Comparison of ENCODE assay signal across 8 mouse cellular contexts in the genomic region with DNA sequence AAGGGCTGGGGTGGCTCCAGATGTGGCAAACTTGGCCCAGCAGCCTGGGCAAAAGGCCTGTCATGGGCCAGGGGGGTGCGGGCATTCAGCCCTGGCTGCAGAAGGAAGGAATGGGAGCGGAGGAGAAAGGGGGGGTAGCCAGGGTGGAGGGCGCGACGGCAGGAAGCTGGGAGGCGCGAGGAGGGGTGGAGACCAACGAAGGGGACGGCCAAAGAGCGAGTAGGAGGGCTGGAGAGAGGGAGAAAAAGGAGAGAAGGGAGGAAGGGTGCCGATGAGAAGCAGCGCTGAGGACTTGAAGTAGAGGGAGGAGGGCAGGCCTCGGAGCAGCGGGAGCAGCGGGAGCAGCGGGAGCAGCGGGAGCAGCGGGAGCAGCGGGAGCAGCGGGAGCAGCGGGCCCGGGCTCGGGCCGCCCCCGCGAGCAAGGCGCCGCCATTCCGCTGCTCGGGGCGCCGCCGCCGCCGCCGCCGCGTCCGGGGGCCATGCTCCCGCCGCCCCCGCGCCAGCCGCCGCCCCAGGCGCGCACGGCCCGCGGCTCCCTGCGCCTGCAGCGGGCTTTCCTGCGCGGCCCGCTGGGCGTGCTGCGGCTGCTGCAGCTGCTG. TPM values are rescaled to one million over a fixed set of nuclear protein-coding genes. Genes with fewer than 3 reads are reported as not detected.
DNase-seq lines count a peak whose midpoint lies in the region; ATAC-seq lines count a peak whose summit lies in the region.

TSS of gene Marveld1 (plus strand) at position 231 of the 599 bp plus-strand sequence.

- peak; percentile 10; the same call in 1 of the 2 replicates for ATAC-seq in frontal cortex, adult (ENCODE audit: low TSS enrichment)
- ATAC-seq in granulocyte monocyte progenitor cell, adult 5-6 weeks (replicated peaks; ENCODE audit: poor library complexity, severe bottlenecking), result peak; percentile 36
- ATAC-seq in intestine, embryonic 15.5 days, result peak; percentile 80
- peak; percentile 44 for ATAC-seq in liver, embryonic 13.5 days (ENCODE audit: low read depth)

- H3K4me1 ChIP-seq in intestine, embryonic 15.5 days (replicated peaks), result peaks cover 36% of the 10 kb centered on the region
- H3K4me1 ChIP-seq in liver, embryonic 13.5 days (replicated peaks), result peaks cover 46% of the 10 kb centered on the region

- H3K36me3 ChIP-seq in intestine, embryonic 15.5 days, result no peaks in the 10 kb centered on the region
- H3K36me3 ChIP-seq in liver, embryonic 13.5 days, result 0 out of 2 replicates have a peak, but pooled peaks cover 2% of the 10 kb centered on the region

- peak within 1 kb of the TSS; percentile 72 for H3K4me3 ChIP-seq in intestine, embryonic 15.5 days (replicated peaks)
- peak within 1 kb of the TSS; percentile 65 for H3K4me3 ChIP-seq in liver, embryonic 13.5 days (replicated peaks)

- DNase-seq in frontal cortex, postnatal 14 days (ENCODE audit: low spot score in 2 of 2), result no peak
- peak; percentile 64 for DNase-seq in embryo, embryonic 10.5 days (ENCODE audit: low spot score)
- no peak for DNase-seq in liver, embryonic 13.5 days
- DNase-seq in naive thymus-derived CD4-positive, alpha-beta T cell, adult 2 months (ENCODE audit: low read depth), result peak; percentile 60
- DNase-seq in thymus, adult 18-20 months, result peak; percentile 49

- H3K9ac ChIP-seq in intestine, embryonic 15.5 days, result peak within 1 kb of the TSS; percentile 90
- H3K9ac ChIP-seq in liver, embryonic 13.5 days, result peak within 1 kb of the TSS; percentile 73

- H3K4me2 ChIP-seq in intestine, embryonic 15.5 days (replicated peaks), result peak within 1 kb of the TSS; percentile 93
- peak within 1 kb of the TSS; percentile 78 for H3K4me2 ChIP-seq in liver, embryonic 13.5 days

- H3K9me3 ChIP-seq in intestine, embryonic 15.5 days, result no peaks in the 10 kb centered on the region
- H3K9me3 ChIP-seq in liver, embryonic 13.5 days (replicated peaks), result no peaks in the 10 kb centered on the region

- H3K27ac ChIP-seq in intestine, embryonic 15.5 days, result peak within 1 kb of the TSS; percentile 89
- H3K27ac ChIP-seq in liver, embryonic 13.5 days, result peak within 1 kb of the TSS; percentile 65

- 1% methylated on average over 35 of the region's 57 CpGs for WGBS in intestine, embryonic 15.5 days
- under 1% methylated on average over 35 of the region's 57 CpGs for WGBS in liver, embryonic 13.5 days (ENCODE audit: insufficient replicate concordance)

- H3K27me3 ChIP-seq in intestine, embryonic 15.5 days (replicated peaks), result no peaks in the 10 kb centered on the region; the same call in 1 of the 2 replicates
- H3K27me3 ChIP-seq in liver, embryonic 13.5 days, result peaks cover 52% of the 10 kb centered on the region

RNA-seq across cellular contexts. Expression of gene Marveld1, which starts in this region (rescaled TPM):
- 15.1 and 19.7 TPM in 2 replicates for total RNA-seq in granulocyte monocyte progenitor cell, adult 5-6 weeks (2014; fragmentation: Nextera tagmentation)
- 13.2 and 13.9 TPM in 2 replicates for total RNA-seq in granulocyte monocyte progenitor cell, adult 5-6 weeks (2017)
- 9.4 and 12.3 TPM in 2 replicates for polyA plus RNA-seq in intestine, embryonic 15.5 days (2015; fragmentation: Nextera tagmentation; extraction: Ambion mirVana)
- polyA plus RNA-seq in liver, embryonic 13.5 days (2015; fragmentation: Nextera tagmentation; extraction: Ambion mirVana), result 1.6 TPM in 2 replicates

Comparison
In these comparisons a context has a peak if more than half of its experiments do, and no peak if none do; other contexts are left out.
1. ATAC-seq: peak in every context shown above with its lines; median percentile 80 in intestine, embryonic 15.5 days; 44 in liver, embryonic 13.5 days; 36 in granulocyte monocyte progenitor cell, adult 5-6 weeks; 10 in frontal cortex, adult.
2. DNase-seq: peak in embryo, embryonic 10.5 days (single experiment), naive thymus-derived CD4-positive, alpha-beta T cell, adult 2 months (single experiment) and thymus, adult 18-20 months (2 of 2); none in frontal cortex, postnatal 14 days (0 of 2) and liver, embryonic 13.5 days (single experiment).